Mouse (Mus musculus) heart, embryonic 11.5 days (tissue): Measurements from ENCODE around the gene Aspdh. TPM values are rescaled to one million over a fixed set of nuclear protein-coding genes. Genes with fewer than 3 reads are reported as not detected.

Experiments
- ATAC-seq: fragments of 200-750 bp; cut with Nextera tagmentation; replicated peaks from 2 replicates; pipeline ENCODE4 v1.8.0; 2017; ENCODE audit warnings: moderate library complexity; ENCODE audit not compliant: insufficient number of reproducible peaks, low FRiP score, low TSS enrichment
- H3K27ac ChIP-seq: fragments of 300-500 bp; sonication (generic); 2 replicates; pipeline ENCODE4 v1.5.1; 2014; ENCODE audit warnings: mild to moderate bottlenecking, low read depth, low read length
- H3K27me3 ChIP-seq: fragments of 300-500 bp; sonication (generic); 2 replicates; pipeline ENCODE4 v1.6.1; 2014; ENCODE audit warnings: mild to moderate bottlenecking, low read length, mixed read lengths; ENCODE audit not compliant: control insufficient read depth, insufficient read depth
- H3K36me3 ChIP-seq: fragments of 300-500 bp; sonication (generic); 2 replicates; pipeline ENCODE4 v1.6.1; 2014; ENCODE audit warnings: mild to moderate bottlenecking, low read length, moderate library complexity, mixed read lengths; ENCODE audit not compliant: control insufficient read depth, insufficient read depth
- H3K4me1 ChIP-seq: fragments of 300-500 bp; sonication (generic); 2 replicates; pipeline ENCODE4 v1.6.1; 2014; ENCODE audit warnings: low read length; ENCODE audit not compliant: control insufficient read depth, insufficient read depth
- H3K4me2 ChIP-seq: fragments of 300-500 bp; sonication (generic); 2 replicates; pipeline ENCODE4 v1.6.1; 2014; ENCODE audit warnings: mild to moderate bottlenecking, moderate library complexity
- H3K4me3 ChIP-seq: fragments of 300-500 bp; sonication (generic); 2 replicates; pipeline ENCODE4 v1.5.1; 2014; ENCODE audit warnings: low read depth, low read length
- H3K9ac ChIP-seq: fragments of 300-500 bp; sonication (generic); 2 replicates; pipeline ENCODE4 v1.6.1; 2014; ENCODE audit warnings: mild to moderate bottlenecking, low read depth, low read length, moderate library complexity
- H3K9me3 ChIP-seq: fragments of 300-500 bp; sonication (generic); replicated peaks from 2 replicates; pipeline ENCODE4 v1.6.1; 2016; ENCODE audit warnings: low read length; ENCODE audit not compliant: control insufficient read depth
- WGBS: fragments of 180-500 bp; shearing (Covaris S2); extraction: QIAGEN DNeasy Blood & Tissue Kit; methylation state at CpG from one replicate; pipeline ENCODE4 v1.1.7; 2014; ENCODE audit not compliant: insufficient replicate concordance; 5-methylcytosine and 5-hydroxymethylcytosine counted together
- polyA plus RNA-seq: library from polyadenylated mRNA; unstranded; fragments of >200 nt; fragmentation: Nextera tagmentation; extraction: Ambion mirVana; gene quantifications from 2 replicates; pipeline ENCODE4 v1.2.1, GENCODE M21; 2014

The Aspdh gene
- polyA plus RNA-seq, 1 experiment from 2014 or later = 1.5 TPM

- ATAC-seq = no peak
- peaks cover 70% of the 10 kb centered on the region for H3K27me3 ChIP-seq
- WGBS = 68% methylated on average over 5 of the region's 5 CpGs
Measured at GRCm38 (mm10) chr7:44435796-44436195, 29.4 kb upstream of the Aspdh start.

GRCm38 (mm10) chr7:44436267-44436666 is 28.9 kb upstream of the Aspdh start:
- Histone ChIP-seq H3K27ac (no peak overlapping the region), H3K9ac (no peak overlapping the region), H3K4me1 (no peaks in the 10 kb centered on the region), H3K9me3 (no peaks in the 10 kb centered on the region), H3K36me3 (no peaks in the 10 kb centered on the region), H3K4me2 (no peak overlapping the region), H3K27me3 (peaks cover 70% of the 10 kb centered on the region), H3K4me3 (no peak overlapping the region)
- 13% methylated on average over 1 of the region's 1 CpGs for WGBS
- ATAC-seq = no peak

More at GRCm38 (mm10) chr7:44435796-44436195, 29.4 kb upstream of the Aspdh start:
- Histone ChIP-seq H3K9ac (no peak overlapping the region), H3K36me3 (no peaks in the 10 kb centered on the region), H3K4me2 (no peak overlapping the region), H3K9me3 (no peaks in the 10 kb centered on the region), H3K4me3 (no peak overlapping the region), H3K4me1 (no peaks in the 10 kb centered on the region), H3K27ac (no peak overlapping the region)

- H3K27me3 ChIP-seq = peaks cover 70% of the 10 kb centered on the region
- H3K4me3 ChIP-seq = no peak overlapping the region
- H3K27ac ChIP-seq = no peak overlapping the region
- H3K9me3 ChIP-seq = no peaks in the 10 kb centered on the region
- 0 out of 2 replicates have a peak, but pooled peaks cover 6% of the 10 kb centered on the region for H3K4me1 ChIP-seq
- ATAC-seq = no peak
- 56% methylated on average over 1 of the region's 1 CpGs for WGBS
- no peak overlapping the region for H3K9ac ChIP-seq
- no peaks in the 10 kb centered on the region for H3K36me3 ChIP-seq
- H3K4me2 ChIP-seq = no peak overlapping the region
Measured at GRCm38 (mm10) chr7:44437188-44437587, 28.0 kb upstream of the Aspdh start.

- WGBS = 62% methylated on average over 8 of the region's 8 CpGs
- no peak overlapping the region for H3K9ac ChIP-seq
- H3K4me2 ChIP-seq = no peak overlapping the region
- H3K27ac ChIP-seq = no peak overlapping the region
- peaks cover 69% of the 10 kb centered on the region for H3K27me3 ChIP-seq
- H3K4me3 ChIP-seq = no peak overlapping the region
- H3K9me3 ChIP-seq = no peaks in the 10 kb centered on the region
- ATAC-seq = no peak
- 0 out of 2 replicates have a peak, but pooled peaks cover 6% of the 10 kb centered on the region for H3K4me1 ChIP-seq
- H3K36me3 ChIP-seq = no peaks in the 10 kb centered on the region
Measured at GRCm38 (mm10) chr7:44437933-44438332, 27.3 kb upstream of the Aspdh start.

GRCm38 (mm10) chr7:44439696-44440095 is 25.5 kb upstream of the Aspdh start:
- Histone ChIP-seq H3K4me2 (no peak overlapping the region), H3K27ac (no peak overlapping the region), H3K9ac (no peak overlapping the region), H3K36me3 (no peaks in the 10 kb centered on the region), H3K4me3 (no peak overlapping the region), H3K9me3 (no peaks in the 10 kb centered on the region), H3K27me3 (peaks cover 75% of the 10 kb centered on the region), H3K4me1 (peaks cover 15% of the 10 kb centered on the region)
- 60% methylated on average over 2 of the region's 2 CpGs for WGBS
- ATAC-seq = no peak

GRCm38 (mm10) chr7:44440479-44440878 is 24.7 kb upstream of the Aspdh start:
- 82% methylated on average over 1 of the region's 1 CpGs for WGBS
- Histone ChIP-seq H3K27me3 (peaks cover 75% of the 10 kb centered on the region), H3K27ac (no peak overlapping the region)

GRCm38 (mm10) chr7:44441180-44441579 is 24.0 kb upstream of the Aspdh start:
- no peak for ATAC-seq
- H3K9ac ChIP-seq = no peak overlapping the region
- peak overlapping the region; percentile 80; the same call in 1 of the 2 replicates for H3K4me2 ChIP-seq
- H3K27ac ChIP-seq = no peak overlapping the region
- H3K4me3 ChIP-seq = no peak overlapping the region
- no peaks in the 10 kb centered on the region for H3K36me3 ChIP-seq
- 0% methylated on average over 1 of the region's 1 CpGs for WGBS
- H3K4me1 ChIP-seq = peaks cover 26% of the 10 kb centered on the region
- H3K27me3 ChIP-seq = peaks cover 77% of the 10 kb centered on the region
- no peaks in the 10 kb centered on the region for H3K9me3 ChIP-seq

More at GRCm38 (mm10) chr7:44440479-44440878, 24.7 kb upstream of the Aspdh start:
- Histone ChIP-seq H3K4me2 (no peak overlapping the region), H3K9ac (no peak overlapping the region), H3K36me3 (no peaks in the 10 kb centered on the region), H3K4me3 (no peak overlapping the region), H3K9me3 (no peaks in the 10 kb centered on the region), H3K4me1 (peaks cover 23% of the 10 kb centered on the region)
- no peak for ATAC-seq

GRCm38 (mm10) chr7:44441648-44442109 is 23.5 kb upstream of the Aspdh start:
- peak overlapping the region; percentile 80 for H3K4me2 ChIP-seq
- H3K27ac ChIP-seq = peak overlapping the region; percentile 46
- 2% methylated on average over 14 of the region's 14 CpGs for WGBS
- no peak for ATAC-seq
- H3K9me3 ChIP-seq = no peaks in the 10 kb centered on the region
- peaks cover 26% of the 10 kb centered on the region for H3K4me1 ChIP-seq
- H3K9ac ChIP-seq = peak overlapping the region; percentile 70
- H3K27me3 ChIP-seq = peaks cover 77% of the 10 kb centered on the region
- H3K36me3 ChIP-seq = no peaks in the 10 kb centered on the region
- H3K4me3 ChIP-seq = peak overlapping the region; percentile 44

GRCm38 (mm10) chr7:44442407-44442821 is 22.8 kb upstream of the Aspdh start:
- H3K27me3 ChIP-seq = peaks cover 74% of the 10 kb centered on the region
- ATAC-seq = no peak

More at GRCm38 (mm10) chr7:44442407-44442821, 22.8 kb upstream of the Aspdh start:
- H3K9ac ChIP-seq = peak overlapping the region; percentile 70
- H3K9me3 ChIP-seq = no peaks in the 10 kb centered on the region
- peak overlapping the region; percentile 44 for H3K4me3 ChIP-seq
- peak overlapping the region; percentile 46 for H3K27ac ChIP-seq
- 2% methylated on average over 14 of the region's 14 CpGs for WGBS
- H3K4me2 ChIP-seq = peak overlapping the region; percentile 80
- peaks cover 26% of the 10 kb centered on the region for H3K4me1 ChIP-seq
- H3K36me3 ChIP-seq = no peaks in the 10 kb centered on the region
